Mouse (Mus musculus) midbrain, embryonic 13.5 days (tissue): ENCODE results near the gene Erc2. TPM values are rescaled to one million over a fixed set of nuclear protein-coding genes. Genes with fewer than 3 reads are reported as not detected.

Experiments used
- ATAC-seq: fragments of 200-750 bp; cut with Nextera tagmentation; 2 replicates; pipeline ENCODE4 v1.8.0; 2017; ENCODE audit warnings: mild to moderate bottlenecking, moderate TSS enrichment, moderate library complexity
- H3K27ac ChIP-seq: fragments of 300-500 bp; sonication (generic); 2 replicates; pipeline ENCODE4 v1.5.1; 2015; ENCODE audit warnings: inconsistent platforms, mild to moderate bottlenecking, moderate library complexity
- H3K27me3 ChIP-seq: fragments of 300-500 bp; sonication (generic); 2 replicates; pipeline ENCODE4 v1.6.1; 2015; ENCODE audit warnings: mild to moderate bottlenecking, inconsistent platforms
- H3K36me3 ChIP-seq: fragments of 300-500 bp; sonication (generic); 2 replicates; pipeline ENCODE4 v1.6.1; 2015; ENCODE audit warnings: mild to moderate bottlenecking, inconsistent platforms
- H3K4me1 ChIP-seq: fragments of 300-500 bp; sonication (generic); replicated peaks from 2 replicates; pipeline ENCODE4 v1.6.1; 2015; ENCODE audit warnings: inconsistent platforms
- H3K4me2 ChIP-seq: fragments of 300-500 bp; sonication (generic); replicated peaks from 2 replicates; pipeline ENCODE4 v1.6.1; 2015; ENCODE audit warnings: moderate library complexity, mild to moderate bottlenecking, inconsistent platforms
- H3K4me3 ChIP-seq: fragments of 300-500 bp; sonication (generic); replicated peaks from 2 replicates; pipeline ENCODE4 v1.5.1; 2015; ENCODE audit warnings: mild to moderate bottlenecking, inconsistent platforms
- H3K9ac ChIP-seq: fragments of 300-500 bp; sonication (generic); replicated peaks from 2 replicates; pipeline ENCODE4 v1.6.1; 2015; ENCODE audit warnings: mild to moderate bottlenecking, inconsistent platforms
- H3K9me3 ChIP-seq: fragments of 300-500 bp; sonication (generic); 2 replicates; pipeline ENCODE4 v1.6.1; 2016; ENCODE audit warnings: mild to moderate bottlenecking, inconsistent platforms
- WGBS: fragments of 180-500 bp; shearing (Covaris S2); methylation state at CpG from one replicate; pipeline ENCODE4 v1.1.7; 2015; 5-methylcytosine and 5-hydroxymethylcytosine counted together
- polyA plus RNA-seq: library from polyadenylated mRNA; unstranded; fragments of >200 nt; fragmentation: Nextera tagmentation; extraction: Ambion mirVana; gene quantifications from 2 replicates; pipeline ENCODE4 v1.2.1, GENCODE M21; 2015

Gene Erc2
- polyA plus RNA-seq, 1 experiment from 2014 or later, result 79.0 TPM

GRCm38 (mm10) chr14:28332351-28332953 lies 710.2 kb downstream of the Erc2 start:
- Histone ChIP-seq H3K27ac (no peak overlapping the region), H3K9me3 (no peaks in the 10 kb centered on the region), H3K36me3 (no peaks in the 10 kb centered on the region), H3K27me3 (peaks cover 15% of the 10 kb centered on the region), H3K4me2 (no peak overlapping the region), H3K9ac (no peak overlapping the region), H3K4me1 (0 out of 2 replicates have a peak, but pooled peaks cover 15% of the 10 kb centered on the region), H3K4me3 (no peak overlapping the region)
- ATAC-seq, result no peak
- WGBS, result 47% methylated on average over 3 of the region's 3 CpGs

DNA sequence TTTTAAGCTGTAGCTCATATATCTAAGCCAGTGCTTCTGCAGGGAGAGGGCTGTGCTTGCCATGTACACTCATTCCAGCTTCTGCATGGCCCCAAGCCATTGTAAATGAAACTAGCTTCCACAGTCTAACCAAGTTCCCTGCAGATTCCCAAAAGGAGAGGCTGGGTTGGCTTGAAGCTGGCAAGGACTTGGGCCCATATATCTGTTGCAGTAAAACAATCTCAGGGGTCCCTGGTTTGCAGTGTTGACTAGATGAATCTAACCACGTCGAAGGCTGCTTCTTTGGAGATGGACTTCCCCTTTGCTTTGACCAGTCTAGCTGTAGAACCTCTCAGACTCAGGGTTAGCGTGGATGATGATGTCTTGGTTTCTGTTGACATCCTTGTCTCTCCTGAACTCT lies 716.9 kb downstream of the Erc2 start:
- WGBS, result 89% methylated on average over 3 of the region's 3 CpGs
- Histone ChIP-seq H3K36me3 (no peaks in the 10 kb centered on the region), H3K4me2 (no peak overlapping the region), H3K9ac (no peak overlapping the region), H3K9me3 (no peaks in the 10 kb centered on the region), H3K27ac (no peak overlapping the region), H3K4me1 (0 out of 2 replicates have a peak, but pooled peaks cover 1% of the 10 kb centered on the region), H3K4me3 (no peak overlapping the region), H3K27me3 (0 out of 2 replicates have a peak, but pooled peaks cover 4% of the 10 kb centered on the region)
- no peak for ATAC-seq

DNA sequence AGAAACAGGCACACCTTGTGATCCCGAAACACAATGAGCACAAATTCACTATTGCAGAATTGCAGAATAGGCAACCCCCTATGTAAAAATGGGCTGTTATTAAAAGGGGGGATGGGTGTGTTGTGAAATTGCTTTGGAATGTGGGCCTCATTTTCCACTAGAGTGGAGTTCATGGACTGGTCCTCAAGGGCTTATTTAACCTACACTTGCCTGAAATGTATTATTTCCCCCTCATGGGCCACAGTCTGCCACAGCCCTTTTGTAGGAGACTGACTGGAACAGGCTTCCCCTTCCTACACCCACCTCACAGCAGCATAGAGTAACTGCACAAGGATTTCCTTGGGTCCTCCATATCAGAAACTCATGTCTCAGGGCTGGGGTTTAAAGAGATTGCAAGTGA lies 726.9 kb downstream of the Erc2 start:
- ATAC-seq, result no peak

GRCm38 (mm10) chr14:28356031-28356430 lies 733.8 kb downstream of the Erc2 start:
- Histone ChIP-seq H3K9me3 (no peaks in the 10 kb centered on the region), H3K27ac (no peak overlapping the region), H3K4me3 (no peak overlapping the region), H3K4me2 (no peak overlapping the region), H3K9ac (no peak overlapping the region), H3K36me3 (no peaks in the 10 kb centered on the region), H3K27me3 (peaks cover 19% of the 10 kb centered on the region; the same call in 1 of the 2 replicates), H3K4me1 (no peaks in the 10 kb centered on the region)
- ATAC-seq, result no peak

More for the DNA sequence above, 726.9 kb downstream of the Erc2 start:
- no peak overlapping the region for H3K9ac ChIP-seq
- no peak overlapping the region for H3K4me2 ChIP-seq
- 56% methylated on average over 1 of the region's 1 CpGs for WGBS
- H3K36me3 ChIP-seq, result no peaks in the 10 kb centered on the region
- H3K27me3 ChIP-seq, result peaks cover 4% of the 10 kb centered on the region; the same call in 1 of the 2 replicates
- no peak overlapping the region for H3K4me3 ChIP-seq
- no peak overlapping the region for H3K27ac ChIP-seq
- no peaks in the 10 kb centered on the region for H3K4me1 ChIP-seq
- H3K9me3 ChIP-seq, result no peaks in the 10 kb centered on the region

GRCm38 (mm10) chr14:28359502-28359901 lies 737.3 kb downstream of the Erc2 start:
- H3K27me3 ChIP-seq, result peaks cover 52% of the 10 kb centered on the region
- H3K4me3 ChIP-seq, result no peak overlapping the region
- H3K4me1 ChIP-seq, result no peaks in the 10 kb centered on the region
- WGBS, result 84% methylated on average over 4 of the region's 4 CpGs
- H3K4me2 ChIP-seq, result no peak overlapping the region
- ATAC-seq, result no peak
- no peak overlapping the region for H3K9ac ChIP-seq
- no peak overlapping the region for H3K27ac ChIP-seq
- no peaks in the 10 kb centered on the region for H3K9me3 ChIP-seq
- no peaks in the 10 kb centered on the region for H3K36me3 ChIP-seq

GRCm38 (mm10) chr14:28359983-28360382 lies 737.8 kb downstream of the Erc2 start:
- no peak for ATAC-seq
- Histone ChIP-seq H3K36me3 (no peaks in the 10 kb centered on the region), H3K27me3 (peaks cover 55% of the 10 kb centered on the region), H3K4me1 (no peaks in the 10 kb centered on the region), H3K4me2 (no peak overlapping the region), H3K9ac (no peak overlapping the region), H3K27ac (no peak overlapping the region), H3K9me3 (no peaks in the 10 kb centered on the region), H3K4me3 (no peak overlapping the region)
- 87% methylated on average over 4 of the region's 4 CpGs for WGBS

GRCm38 (mm10) chr14:28362336-28362735 lies 740.1 kb downstream of the Erc2 start:
- Histone ChIP-seq H3K27ac (no peak overlapping the region), H3K4me1 (no peaks in the 10 kb centered on the region), H3K27me3 (peaks cover 75% of the 10 kb centered on the region), H3K9ac (no peak overlapping the region), H3K4me3 (no peak overlapping the region), H3K36me3 (no peaks in the 10 kb centered on the region), H3K9me3 (no peaks in the 10 kb centered on the region), H3K4me2 (no peak overlapping the region)
- 75% methylated on average over 4 of the region's 4 CpGs for WGBS
- ATAC-seq, result no peak

GRCm38 (mm10) chr14:28370713-28371112 lies 748.5 kb downstream of the Erc2 start:
- H3K9me3 ChIP-seq, result no peaks in the 10 kb centered on the region
- H3K27me3 ChIP-seq, result peaks cover 94% of the 10 kb centered on the region
- no peak overlapping the region for H3K4me2 ChIP-seq
- no peak overlapping the region for H3K4me3 ChIP-seq
- ATAC-seq, result no peak
- peaks cover 8% of the 10 kb centered on the region for H3K4me1 ChIP-seq
- 75% methylated on average over 8 of the region's 8 CpGs for WGBS
- no peak overlapping the region for H3K27ac ChIP-seq
- H3K36me3 ChIP-seq, result no peaks in the 10 kb centered on the region
- no peak overlapping the region for H3K9ac ChIP-seq

DNA sequence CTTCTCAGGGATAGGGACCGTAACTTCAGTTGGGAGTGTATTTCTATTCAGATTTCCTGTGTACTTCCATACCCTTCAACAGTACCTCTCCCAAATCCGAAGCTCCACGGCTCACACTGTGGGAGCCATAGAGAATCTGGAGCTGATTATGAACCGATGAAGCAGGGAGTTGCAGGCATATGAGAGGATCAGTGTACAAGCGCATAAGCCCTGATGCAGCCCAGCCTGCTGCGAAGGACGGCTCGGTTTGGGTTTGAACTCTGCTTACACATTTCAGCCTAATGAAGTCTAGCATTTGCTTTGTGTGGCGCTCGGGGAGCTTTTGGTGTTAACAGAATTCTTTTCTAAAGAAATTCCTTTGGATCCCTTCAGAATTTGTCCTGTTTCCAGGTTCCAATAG lies 749.4 kb downstream of the Erc2 start:
- Histone ChIP-seq H3K4me3 (no peak overlapping the region), H3K36me3 (no peaks in the 10 kb centered on the region), H3K9me3 (no peaks in the 10 kb centered on the region), H3K4me1 (peaks cover 18% of the 10 kb centered on the region), H3K4me2 (no peak overlapping the region), H3K27me3 (peaks cover 85% of the 10 kb centered on the region), H3K27ac (no peak overlapping the region), H3K9ac (no peak overlapping the region)
- no peak for ATAC-seq
- 82% methylated on average over 10 of the region's 10 CpGs for WGBS

- Histone ChIP-seq H3K9ac (no peak overlapping the region), H3K9me3 (no peaks in the 10 kb centered on the region), H3K27me3 (peaks cover 84% of the 10 kb centered on the region), H3K36me3 (no peaks in the 10 kb centered on the region), H3K4me3 (no peak overlapping the region), H3K27ac (0 out of 2 replicates have a peak overlapping the region, but pooled peaks have one; percentile 30), H3K4me2 (peak overlapping the region; percentile 30), H3K4me1 (peaks cover 27% of the 10 kb centered on the region)
- WGBS, result 11% methylated on average over 10 of the region's 10 CpGs
- peak; percentile 30; the same call in 1 of the 2 replicates for ATAC-seq
Observed at GRCm38 (mm10) chr14:28375642-28376091, 753.4 kb downstream of the Erc2 start.

DNA sequence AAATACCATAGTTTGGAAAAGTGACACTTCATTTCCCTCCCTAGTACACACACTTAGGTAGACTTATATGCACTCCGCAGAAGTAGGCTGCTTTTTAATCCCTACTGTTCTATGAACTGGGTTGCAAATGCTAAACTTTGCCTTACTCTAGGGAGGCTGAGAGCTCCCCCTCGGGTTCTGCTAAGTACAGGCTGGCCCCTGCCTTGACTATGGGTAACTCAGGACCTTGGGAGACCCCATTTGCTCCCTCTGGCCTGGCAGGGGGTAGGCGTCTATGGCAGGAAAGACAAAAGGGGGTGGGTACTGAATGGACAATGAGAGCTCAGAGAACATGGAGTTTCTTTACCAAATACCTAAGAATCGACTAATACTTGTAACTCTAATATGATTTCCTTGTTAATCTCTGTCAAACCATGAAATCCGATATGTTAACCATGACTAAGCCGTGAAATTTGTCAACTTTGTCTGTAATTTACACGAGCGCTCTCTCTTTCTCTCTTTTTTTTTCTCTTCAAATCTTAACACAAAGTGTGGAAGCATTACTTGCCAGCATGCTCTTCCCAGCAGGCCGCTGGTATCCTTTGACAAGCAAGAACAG lies 754.1 kb downstream of the Erc2 start:
- 32% methylated on average over 9 of the region's 9 CpGs for WGBS
- Histone ChIP-seq H3K27ac (no peak overlapping the region), H3K9me3 (no peaks in the 10 kb centered on the region), H3K4me1 (peaks cover 27% of the 10 kb centered on the region), H3K9ac (no peak overlapping the region), H3K27me3 (peaks cover 84% of the 10 kb centered on the region), H3K36me3 (no peaks in the 10 kb centered on the region), H3K4me3 (no peak overlapping the region), H3K4me2 (peak overlapping the region; percentile 30; the same call in 1 of the 2 replicates)
- peak; percentile 79 for ATAC-seq

- H3K27me3 ChIP-seq, result peaks cover 84% of the 10 kb centered on the region
- WGBS, result 67% methylated on average over 3 of the region's 3 CpGs
Observed at GRCm38 (mm10) chr14:28377519-28377918, 755.3 kb downstream of the Erc2 start.

More at GRCm38 (mm10) chr14:28377519-28377918, 755.3 kb downstream of the Erc2 start:
- H3K4me2 ChIP-seq, result no peak overlapping the region
- ATAC-seq, result no peak
- H3K9ac ChIP-seq, result no peak overlapping the region
- H3K4me3 ChIP-seq, result no peak overlapping the region
- peaks cover 30% of the 10 kb centered on the region for H3K4me1 ChIP-seq
- no peaks in the 10 kb centered on the region for H3K36me3 ChIP-seq
- H3K27ac ChIP-seq, result no peak overlapping the region
- H3K9me3 ChIP-seq, result no peaks in the 10 kb centered on the region
